Mouse (Mus musculus): Measurements from ENCODE around the gene Kif18b.

The Kif18b gene

DNA sequence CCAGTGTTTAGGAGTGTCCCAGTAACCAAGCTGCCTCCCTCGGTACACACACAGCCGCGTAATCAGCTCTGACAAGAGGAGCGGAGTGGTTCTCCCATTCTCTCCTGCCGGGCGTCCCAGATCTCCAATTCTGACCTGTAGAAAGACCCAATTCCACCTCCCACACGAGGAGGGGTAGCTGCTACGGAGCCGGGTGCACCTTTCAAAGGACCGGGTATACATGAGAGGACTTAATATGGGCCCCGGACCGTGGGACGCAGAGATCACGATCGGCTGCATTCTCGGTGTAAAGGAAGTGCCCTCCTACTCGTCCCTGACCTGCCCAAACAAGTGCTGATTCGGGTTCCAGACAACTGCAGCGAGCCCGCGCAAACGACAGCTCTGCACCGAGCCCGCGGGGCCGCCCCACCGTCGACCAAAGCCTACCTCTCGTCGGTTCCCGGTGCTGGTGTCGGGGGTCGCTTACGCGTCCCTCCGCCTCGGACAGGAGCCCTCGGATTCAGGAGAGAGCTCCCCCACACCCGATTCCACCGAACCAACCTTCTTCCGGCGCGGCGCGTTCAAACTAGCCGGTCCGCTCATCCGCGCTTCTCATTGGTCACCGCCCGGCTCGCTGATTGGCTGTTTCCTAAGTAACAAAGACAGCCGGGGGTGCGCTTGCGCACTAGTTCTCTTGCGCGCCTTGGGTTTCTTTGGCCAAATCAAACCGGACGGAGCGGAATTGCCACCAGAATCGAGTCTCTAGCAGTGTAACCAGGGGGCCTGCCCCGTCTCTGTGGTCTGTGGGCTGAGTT is at the start of gene Kif18b:
Gene Kif18b (minus strand): TSS at position 568 of the 794 bp plus-strand sequence.
- DNase-seq (ENCODE audit: low spot score), result peak; percentile 97

DNA sequence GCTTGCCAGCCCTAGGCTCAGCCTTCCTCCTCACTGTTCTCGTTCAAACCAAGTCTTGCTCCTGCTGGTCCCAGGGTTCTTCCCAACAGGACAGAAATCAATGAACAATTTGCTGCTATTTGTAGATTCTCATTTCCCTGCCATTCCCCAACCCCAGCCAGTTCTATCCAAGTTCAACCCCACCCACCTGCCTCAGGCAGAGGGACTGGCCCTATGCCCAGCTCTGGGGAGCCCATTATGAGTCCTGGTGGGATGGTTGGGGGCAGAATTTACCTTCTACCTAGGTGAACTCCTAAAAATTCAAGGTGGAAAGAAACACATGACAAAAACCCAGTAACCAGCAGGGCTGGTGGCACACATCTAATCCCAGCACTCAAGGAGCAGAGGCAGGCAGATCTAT is 47.4 kb upstream of the Kif18b start:
- no peak for DNase-seq (ENCODE audit: low spot score)

DNA sequence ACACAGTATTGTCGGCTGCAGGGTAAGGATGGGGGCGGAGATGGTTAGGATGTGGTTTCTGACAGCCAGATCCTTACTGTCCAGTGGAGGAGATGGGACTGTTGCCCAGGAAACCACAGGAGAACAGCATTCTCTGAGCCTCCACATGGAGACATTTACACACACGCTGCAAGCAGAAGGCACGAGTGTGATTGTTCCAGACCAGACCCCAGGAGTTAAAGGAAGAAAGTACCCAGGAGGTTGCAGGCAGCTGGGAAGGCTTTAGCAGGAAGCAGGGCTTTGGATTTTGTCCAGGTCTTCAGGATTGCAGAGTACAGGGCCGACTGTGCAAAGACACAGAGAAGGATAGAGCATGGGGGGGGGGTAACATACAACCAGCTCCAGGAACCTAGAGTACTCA is 46.7 kb upstream of the Kif18b start:
- DNase-seq (ENCODE audit: low spot score), result peak; percentile 41

DNA sequence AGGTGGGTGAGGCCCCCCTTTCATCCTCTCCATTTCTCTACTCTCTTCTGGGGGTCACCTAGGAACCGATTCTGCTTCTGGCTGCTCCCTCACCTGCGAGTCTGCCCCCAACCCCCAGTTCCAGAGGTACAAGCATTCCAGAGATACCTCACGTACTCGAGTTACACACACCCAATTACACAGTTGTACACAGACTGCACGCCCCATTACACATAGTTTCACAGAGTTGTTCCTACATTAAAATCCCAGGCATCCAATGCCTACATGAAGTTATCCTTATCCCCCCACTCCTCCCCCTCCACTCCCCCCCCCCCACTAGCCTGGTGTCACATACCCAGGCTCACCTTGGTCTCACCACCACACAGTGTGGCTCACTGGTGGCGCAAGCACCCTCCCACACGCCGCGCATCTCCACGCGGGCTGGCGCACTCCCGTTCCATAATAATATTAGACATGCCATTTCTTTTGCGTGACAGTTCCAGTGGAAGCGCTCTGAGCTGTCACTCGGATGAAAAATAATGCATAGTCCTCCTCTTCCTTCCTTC is 39.7 kb upstream of the Kif18b start:
- no peak for DNase-seq (ENCODE audit: low spot score)

DNA sequence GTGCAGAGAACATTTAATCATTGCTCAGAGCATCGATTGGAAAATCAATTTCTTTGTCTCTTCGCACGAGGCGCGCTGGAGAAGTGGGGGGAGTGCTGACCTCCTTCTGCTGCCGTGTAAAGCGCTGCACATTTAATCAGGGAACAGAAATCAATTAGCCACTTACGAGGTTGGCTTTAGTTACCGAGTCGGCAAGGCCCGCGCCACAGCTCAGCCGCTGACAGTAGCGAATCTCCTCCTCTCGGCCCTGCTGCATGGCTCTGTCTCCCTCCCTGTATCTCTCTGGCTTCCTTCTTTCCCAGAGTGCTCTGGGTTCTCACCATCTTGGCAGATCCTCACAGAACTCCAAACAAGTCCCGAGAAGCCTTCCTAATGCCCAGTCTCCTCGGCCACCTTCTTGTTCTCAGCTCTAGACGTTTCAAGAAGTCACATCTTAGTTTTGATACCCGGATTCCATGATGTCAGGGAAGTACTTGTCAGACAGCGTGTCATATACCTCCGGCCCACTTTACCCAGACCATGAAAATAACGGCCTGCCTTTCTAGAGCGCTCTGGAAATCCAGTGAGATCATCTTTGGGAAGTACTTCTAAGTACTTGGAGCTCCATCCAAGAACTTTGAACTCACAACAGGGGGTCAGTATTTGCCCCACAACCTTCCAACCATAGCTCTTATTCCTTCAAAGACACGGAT is 39.1 kb upstream of the Kif18b start:
- DNase-seq (ENCODE audit: low spot score), result peak; percentile 21

DNA sequence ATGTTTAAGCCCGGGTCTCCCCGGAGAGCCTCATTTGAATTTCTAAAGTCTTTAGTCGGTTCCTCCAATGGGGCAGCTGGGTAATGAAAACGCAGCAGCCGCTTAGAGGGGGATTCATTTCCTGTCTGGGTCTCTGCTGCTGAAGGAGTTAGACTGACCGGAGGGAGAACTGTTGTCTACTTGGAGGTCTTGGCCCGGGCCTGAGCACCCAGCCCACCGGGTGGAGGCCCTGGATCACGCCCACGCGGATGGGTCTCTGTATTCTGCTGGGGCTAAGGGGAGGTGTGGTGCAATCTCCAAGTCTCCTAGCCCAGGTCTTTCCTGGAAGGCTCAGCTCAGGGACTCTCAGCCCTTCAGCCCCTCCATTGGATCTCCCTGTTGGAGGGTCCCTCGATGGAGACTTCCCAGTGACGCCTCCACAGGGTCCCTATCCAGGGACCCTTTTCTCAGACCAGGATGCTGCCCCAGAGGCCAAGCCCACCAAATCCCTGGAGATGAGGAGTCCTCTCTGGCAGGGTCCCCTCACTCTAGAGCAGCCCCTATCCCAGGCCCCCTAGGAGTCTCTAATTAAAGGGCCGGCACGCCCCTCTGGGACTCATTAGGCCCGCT is 38.4 kb upstream of the Kif18b start:
- DNase-seq (ENCODE audit: low spot score), result no peak

DNA sequence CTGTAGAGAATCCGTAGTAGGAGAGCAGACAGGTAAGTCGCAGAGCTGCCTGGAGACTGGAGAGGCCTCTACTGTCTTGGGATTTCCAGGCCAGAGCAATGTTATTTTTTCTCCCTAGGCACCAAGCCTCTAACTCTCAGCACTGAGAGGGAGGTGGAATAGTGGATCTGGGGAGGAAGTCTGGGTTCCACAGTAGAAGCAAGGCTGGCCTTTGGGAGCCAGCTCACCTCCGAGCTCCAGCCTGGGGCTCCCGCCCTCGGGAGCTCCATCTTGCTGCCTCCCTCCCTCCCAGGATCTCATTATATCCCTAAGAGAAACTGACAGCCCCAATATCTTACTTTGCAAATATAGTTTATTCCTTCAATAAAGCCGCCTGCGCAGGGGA is 37.9 kb upstream of the Kif18b start:
- DNase-seq (ENCODE audit: low spot score), result no peak

DNA sequence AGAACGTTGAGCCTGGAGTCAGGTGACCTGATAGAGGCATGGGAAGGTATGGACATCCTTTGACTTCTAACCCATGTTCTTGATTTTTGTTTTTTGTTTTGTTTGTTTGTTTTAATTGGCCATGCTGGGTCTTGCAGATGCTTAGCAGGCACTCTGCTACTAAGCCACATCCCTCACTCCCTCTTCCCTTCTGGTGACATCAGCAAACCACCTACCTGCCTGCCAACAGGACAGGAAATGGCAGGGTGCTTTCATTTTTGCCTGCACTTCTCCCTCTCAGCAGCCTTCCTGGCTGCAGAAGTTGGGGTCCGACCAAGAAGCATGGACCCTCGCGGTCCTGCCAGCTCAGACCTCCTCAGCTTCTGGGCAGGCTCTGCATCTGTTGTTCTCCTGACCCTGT is 36.2 kb upstream of the Kif18b start:
- DNase-seq (ENCODE audit: low spot score), result no peak

DNA sequence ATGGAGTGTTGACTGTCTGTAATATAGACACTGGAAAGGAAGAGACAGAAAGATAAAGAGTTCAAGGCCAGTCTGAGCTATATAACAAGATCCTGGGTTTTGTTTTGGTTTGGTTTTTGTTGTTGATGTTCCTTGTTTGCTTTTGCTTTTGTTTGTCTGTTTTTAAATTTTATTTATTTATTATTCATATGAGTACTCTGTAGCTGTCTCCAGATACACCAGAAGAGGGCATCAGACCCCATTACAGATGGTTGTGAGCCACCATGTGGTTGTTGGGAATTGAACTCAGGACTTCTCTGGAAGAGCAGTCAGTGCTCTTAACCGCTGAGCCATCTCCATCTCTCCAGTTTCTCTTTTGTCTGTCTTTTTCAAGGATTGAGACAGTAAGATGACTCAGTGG is 33.9 kb upstream of the Kif18b start:
- no peak for DNase-seq (ENCODE audit: low spot score)

DNA sequence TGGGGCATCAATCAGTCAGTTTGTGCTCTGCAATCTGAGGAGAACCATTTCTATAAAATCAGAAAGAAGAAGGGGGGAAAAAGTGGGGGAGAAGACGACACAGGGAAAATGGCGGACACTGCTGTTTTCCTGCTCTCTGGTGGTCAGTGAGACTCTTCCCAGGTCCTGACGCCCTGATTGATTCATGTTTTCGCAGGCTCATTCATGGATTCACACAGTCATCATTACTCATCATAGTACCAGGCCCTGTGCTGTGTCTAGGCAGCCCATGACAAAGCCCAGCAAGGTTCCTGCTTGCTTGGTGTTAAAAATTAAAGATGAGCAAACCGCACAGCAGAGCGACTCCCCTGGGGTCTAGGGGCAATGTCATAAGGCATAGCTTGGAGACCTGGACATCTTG is 33.5 kb upstream of the Kif18b start:
- peak; percentile 37 for DNase-seq (ENCODE audit: low spot score)

DNA sequence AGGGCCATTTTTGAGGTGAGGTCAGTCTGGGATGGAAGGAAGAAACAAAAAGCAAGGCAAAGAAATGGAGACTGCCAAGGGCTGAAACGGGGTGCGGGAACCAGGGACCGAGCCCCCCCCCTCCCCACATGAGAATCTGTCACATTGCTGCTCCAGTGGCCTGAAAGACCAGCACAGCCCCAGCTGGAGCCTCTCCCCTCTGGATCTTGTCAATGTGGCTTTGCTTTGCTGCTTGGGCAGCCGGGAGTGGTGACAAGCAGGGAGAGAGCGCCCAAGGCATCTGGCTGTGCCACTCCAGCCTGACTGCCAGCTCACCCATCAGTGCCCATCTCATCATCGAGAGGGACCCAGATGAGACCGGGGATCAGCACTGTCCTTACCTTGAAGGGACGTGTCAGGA is 32.8 kb upstream of the Kif18b start:
- DNase-seq (ENCODE audit: low spot score), result no peak

DNA sequence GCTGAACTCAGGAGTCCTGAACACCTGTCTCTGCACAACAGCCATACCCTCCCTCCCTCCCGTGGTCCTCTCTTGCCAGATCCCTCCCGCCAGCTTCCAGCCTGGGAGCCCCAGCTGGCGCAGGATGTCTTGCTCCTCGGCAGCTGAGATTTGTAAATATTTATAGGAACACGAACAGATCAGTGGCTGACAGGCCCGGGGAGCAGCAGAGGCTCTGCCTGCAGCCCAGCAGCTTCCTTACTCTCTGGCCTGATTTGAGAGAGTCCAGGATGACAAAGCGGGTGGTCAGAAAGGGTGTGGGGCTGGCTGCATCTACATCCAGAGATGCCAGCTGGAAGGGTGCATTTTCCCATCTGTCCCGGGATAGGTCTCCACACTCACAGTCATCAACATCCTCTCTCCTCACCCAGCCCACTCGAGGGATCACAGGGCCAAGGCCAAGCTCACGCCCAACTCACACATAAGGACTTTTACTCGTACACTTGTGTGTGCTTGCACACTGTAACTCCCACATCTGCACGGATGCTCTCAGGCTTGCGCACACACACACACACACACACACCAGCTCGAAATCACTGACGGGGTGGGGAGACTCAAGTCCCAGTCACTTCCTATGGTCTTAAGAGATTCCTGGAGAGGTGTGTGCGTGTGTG is 32.2 kb upstream of the Kif18b start:
- no peak for DNase-seq (ENCODE audit: low spot score)

DNA sequence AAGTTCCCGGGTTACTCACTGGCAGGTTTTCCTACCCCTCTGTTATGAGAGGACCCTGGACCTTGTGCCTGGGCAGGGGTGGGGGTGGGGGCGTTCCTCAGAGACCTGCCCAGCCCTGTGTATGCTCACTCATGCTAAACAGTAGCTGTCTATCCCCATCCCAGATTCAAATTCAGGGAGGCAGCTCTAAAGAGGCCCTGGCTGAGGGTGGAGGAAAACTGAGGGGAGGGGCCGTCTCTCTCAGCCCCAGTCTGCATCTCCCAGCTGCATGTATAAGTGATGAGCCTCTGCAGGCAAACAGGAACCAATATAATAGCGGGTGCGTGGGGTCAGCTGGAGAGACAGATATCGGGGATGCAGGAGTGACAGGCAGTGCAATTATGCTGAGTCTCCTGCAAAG is 28.0 kb upstream of the Kif18b start:
- no peak for DNase-seq (ENCODE audit: low spot score)

DNA sequence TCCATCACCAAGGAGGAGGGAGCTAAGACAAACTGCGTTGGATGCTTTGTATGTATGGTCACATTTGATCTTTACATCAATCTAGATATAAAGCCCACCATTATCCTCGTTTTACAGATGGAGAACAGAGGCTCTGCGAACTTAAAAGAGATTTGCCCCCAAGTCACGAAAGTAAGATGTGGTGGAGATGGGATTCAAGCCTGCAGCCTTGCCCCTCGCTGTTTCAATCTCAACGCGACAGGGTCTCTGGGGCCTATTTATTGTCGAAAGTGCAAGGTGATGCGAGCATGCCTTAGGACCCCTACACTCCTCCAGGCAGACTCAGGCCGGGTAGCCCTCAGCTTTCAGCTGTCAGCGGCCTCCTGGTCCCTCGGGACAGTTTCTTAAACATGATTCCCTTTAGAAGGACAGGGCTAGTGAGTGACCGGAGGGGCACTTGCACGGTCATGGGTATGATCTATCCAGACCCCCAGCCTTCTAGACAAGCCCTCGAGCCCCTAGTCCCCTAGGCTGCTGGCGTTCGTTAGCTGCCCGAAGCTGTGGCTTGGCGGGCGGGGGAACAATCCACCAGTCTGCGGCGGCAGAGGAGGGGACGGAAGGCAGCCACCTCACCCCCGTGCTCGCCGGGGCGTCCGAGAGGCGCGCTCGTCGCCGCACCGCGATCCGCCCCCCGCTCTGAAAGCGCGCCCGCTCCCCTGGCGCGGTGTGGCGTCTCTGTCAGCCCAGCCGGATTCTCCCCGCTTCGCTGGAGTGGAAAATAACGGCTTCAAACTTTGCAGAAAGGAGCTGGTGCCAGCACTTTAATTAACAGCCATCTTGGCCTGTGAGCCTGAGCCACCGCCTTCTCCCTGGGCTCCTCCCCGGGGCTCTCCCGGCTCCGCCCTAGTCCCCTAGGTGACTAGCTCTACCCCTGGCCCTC is 23.4 kb upstream of the Kif18b start:
- DNase-seq (ENCODE audit: low spot score), result peak; percentile 50

DNA sequence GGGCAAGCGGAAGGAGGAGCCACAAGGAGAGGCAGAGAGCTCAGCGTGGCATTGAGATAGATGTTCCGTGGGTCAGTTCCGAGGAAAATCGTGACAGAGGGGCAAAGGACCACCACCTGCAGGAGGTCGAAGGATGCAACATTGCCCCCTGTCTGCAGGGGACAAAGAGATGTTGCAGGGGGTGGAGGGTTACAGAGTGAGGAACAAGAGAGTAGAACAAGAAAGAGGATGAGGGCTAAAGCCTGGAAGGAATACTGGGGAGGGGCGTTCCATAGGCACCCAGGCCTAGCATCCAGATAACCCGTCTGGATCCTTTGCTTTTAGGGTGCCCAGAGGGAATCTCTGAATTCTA is 22.0 kb upstream of the Kif18b start:
- DNase-seq (ENCODE audit: low spot score), result no peak

DNA sequence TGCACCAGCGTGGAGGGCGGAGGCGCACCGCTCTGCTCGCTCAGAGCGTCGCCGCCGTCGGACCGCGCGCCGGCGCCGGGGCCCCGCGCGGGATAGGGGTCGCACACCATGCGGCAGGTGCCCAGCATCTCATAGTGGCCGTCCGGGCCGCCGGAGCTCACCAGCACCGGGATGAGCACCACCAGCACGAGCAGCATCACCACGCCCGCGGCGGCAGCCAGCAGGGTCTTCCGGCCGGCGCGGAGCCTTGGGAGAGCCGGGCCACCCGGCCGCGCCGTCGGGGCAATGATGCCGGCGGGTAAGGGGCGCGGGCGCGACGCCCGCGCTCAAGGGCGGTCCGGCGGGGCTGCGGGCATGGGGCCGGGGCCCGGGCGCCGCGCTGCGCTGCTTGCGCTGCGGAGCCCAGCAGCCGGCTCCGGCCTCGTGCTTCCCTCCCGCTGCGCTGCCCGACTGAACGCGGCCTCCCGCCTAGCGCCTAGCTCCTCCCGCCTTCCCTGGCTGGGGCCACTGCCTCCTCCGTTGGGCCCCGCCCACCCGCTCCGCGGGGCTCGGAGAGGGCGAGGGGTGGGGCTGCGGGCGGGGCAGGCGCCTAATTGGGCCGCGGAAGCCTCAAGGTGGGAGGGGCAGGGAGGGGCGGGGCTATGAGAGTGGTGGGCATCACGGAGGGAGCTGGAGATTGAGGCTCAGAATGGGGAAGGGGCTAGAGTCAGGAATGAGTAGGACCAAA is 21.5 kb upstream of the Kif18b start, which contains the start of gene C1ql1:
Gene C1ql1 (minus strand): TSS at position 424 of the 727 bp plus-strand sequence.
- DNase-seq (ENCODE audit: low spot score), result peak; percentile 86

DNA sequence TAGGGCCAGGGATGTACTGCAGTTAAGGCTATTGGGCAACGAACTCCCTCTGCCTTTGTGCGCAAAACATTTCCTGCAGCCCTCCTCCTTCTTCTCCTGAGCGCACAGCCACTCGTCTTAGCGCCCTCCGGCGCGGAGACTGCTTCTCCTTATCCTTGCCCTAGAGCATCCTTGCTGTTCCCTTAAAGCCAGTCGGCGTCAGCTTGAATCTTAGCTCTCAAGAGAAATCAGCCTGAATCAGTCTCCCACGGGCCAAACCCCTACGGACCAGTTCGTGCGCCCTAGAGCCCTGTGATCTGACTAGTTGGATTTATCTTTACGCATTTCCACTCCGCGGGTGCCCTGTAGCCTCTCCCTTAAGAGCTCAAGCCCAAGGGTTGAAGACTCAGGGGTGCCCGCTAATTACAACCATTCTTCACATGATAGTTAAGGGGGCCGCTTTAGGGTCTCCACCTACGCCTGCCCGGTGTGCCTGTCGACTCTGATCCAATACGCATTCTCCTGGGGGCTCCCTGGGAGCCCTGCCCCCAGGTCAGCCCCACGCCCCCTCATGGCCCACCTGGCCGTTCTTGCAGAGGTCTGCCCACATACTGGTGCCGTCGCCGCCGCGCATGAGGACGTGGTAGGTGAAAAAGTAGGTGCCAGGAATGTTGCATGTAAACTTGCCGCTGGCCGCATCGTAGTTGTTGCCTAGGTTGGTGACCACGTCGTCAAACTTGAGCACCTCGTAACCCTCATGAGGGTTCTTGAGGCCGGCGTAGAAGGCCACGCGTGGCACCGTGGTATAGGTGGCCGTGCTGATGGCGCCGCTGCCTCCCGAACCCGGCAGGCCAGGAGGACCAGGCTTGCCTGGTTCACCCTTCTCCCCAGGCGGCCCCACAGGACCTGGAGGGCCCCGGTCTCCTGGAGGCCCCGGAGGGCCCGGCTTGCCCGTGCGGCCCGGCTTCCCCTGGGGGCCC is 20.7 kb upstream of the Kif18b start:
- DNase-seq (ENCODE audit: low spot score), result no peak

DNA sequence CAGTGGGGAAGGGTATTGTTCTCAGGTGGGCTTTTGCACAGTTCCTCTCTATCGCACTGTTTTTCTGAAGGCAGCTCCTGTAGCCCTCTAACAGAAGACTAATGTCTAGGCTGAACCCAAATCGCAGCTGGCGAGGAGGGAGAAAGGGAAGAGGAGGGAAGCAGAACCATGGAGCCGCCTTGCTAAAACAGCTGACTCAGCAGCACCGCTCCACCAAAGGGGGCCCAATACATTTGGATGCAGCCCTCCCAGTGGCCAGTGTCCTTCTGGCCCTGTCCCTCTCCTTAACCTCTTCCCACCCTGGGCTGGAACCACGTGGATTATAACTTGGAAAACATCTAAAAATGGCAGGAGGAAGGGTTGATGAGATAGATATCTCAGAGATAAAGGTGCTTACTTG is 16.3 kb upstream of the Kif18b start:
- DNase-seq (ENCODE audit: low spot score), result no peak

DNA sequence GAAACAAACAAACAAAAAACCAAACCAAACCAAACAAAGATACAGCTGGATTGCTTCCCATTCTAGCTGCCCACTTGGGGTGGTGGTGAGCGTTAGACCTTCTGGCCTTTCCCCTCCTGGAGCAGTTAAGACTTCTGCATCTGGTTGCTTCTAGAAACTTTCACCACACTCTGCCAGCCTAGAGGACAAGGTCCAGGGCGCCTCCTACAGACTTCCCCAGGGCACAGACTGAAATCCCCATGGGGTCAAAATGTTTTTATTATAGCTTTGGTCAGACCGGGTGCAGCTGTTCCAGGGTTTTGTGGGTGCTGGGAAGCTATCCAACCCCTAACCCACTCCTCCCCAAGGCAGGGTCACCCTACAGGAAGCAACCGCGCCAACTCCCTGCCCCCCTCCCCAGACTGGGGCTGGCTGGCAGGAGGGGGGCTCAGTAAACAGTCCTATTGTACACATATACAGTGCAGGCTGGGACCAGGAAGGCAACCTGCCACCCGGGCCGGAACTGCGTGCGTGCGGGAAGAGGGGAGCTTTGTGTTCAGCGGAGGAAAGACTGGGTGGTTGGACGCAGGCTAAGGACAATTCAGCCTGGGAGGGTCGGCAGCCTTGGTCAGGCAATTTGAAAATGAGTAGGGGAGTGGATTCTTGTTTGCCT is 14.2 kb upstream of the Kif18b start:
- DNase-seq (ENCODE audit: low spot score), result no peak
